Mouse (Mus musculus) lung, embryonic 16.5 days (tissue): ENCODE measurements around the gene Clasp1. TPM values are rescaled to one million over a fixed set of nuclear protein-coding genes. Genes with fewer than 3 reads are reported as not detected.

Experiments
- ATAC-seq: fragments of 200-750 bp; cut with Nextera tagmentation; 2 replicates; pipeline ENCODE4 v1.8.0; 2017; ENCODE audit warnings: low read depth, mild to moderate bottlenecking, moderate library complexity
- H3K27ac ChIP-seq: fragments of 300-500 bp; sonication (generic); 2 replicates; pipeline ENCODE4 v1.5.1; 2014; ENCODE audit warnings: mild to moderate bottlenecking, control low read depth, low read length
- H3K27me3 ChIP-seq: fragments of 300-500 bp; sonication (generic); 2 replicates; pipeline ENCODE4 v1.6.1; 2014; ENCODE audit warnings: low read depth, low read length, mixed read lengths; ENCODE audit not compliant: control insufficient read depth, insufficient read depth
- H3K36me3 ChIP-seq: fragments of 300-500 bp; sonication (generic); 2 replicates; pipeline ENCODE4 v1.6.1; 2014; ENCODE audit warnings: low read length; ENCODE audit not compliant: control insufficient read depth, insufficient read depth
- H3K4me1 ChIP-seq: fragments of 300-500 bp; sonication (generic); replicated peaks from 2 replicates; pipeline ENCODE4 v1.6.1; 2014; ENCODE audit warnings: low read length, mixed read lengths; ENCODE audit not compliant: control insufficient read depth, insufficient read depth
- H3K4me2 ChIP-seq: fragments of 300-500 bp; sonication (generic); 2 replicates; pipeline ENCODE4 v1.6.1; 2014; ENCODE audit warnings: low read depth, low read length, control low read depth
- H3K4me3 ChIP-seq: fragments of 300-500 bp; sonication (generic); 2 replicates; pipeline ENCODE4 v1.5.1; 2014; ENCODE audit warnings: mild to moderate bottlenecking, low read length, control low read depth
- H3K9ac ChIP-seq: fragments of 300-500 bp; sonication (generic); 2 replicates; pipeline ENCODE4 v1.6.1; 2014; ENCODE audit warnings: low read length, control low read depth
- H3K9me3 ChIP-seq: fragments of 300-500 bp; sonication (generic); 2 replicates; pipeline ENCODE4 v1.6.1; 2016; ENCODE audit warnings: low read length; ENCODE audit not compliant: control insufficient read depth
- WGBS: fragments of 180-500 bp; shearing (Covaris S2); extraction: QIAGEN DNeasy Blood & Tissue Kit; methylation state at CpG from one replicate; pipeline ENCODE4 v1.1.7; 2014; 5-methylcytosine and 5-hydroxymethylcytosine counted together
- polyA plus RNA-seq: library from polyadenylated mRNA; unstranded; fragments of >200 nt; fragmentation: Nextera tagmentation; extraction: Ambion mirVana; gene quantifications from 2 replicates; pipeline ENCODE4 v1.2.1, GENCODE M21; 2015

Gene Clasp1
- polyA plus RNA-seq: 37.6 and 39.0 TPM in 2 replicates

GRCm38 (mm10) chr1:118388757-118389453 is at the start of gene Clasp1:
Gene Clasp1 (plus strand): TSS chr1:118389058.
- under 1% methylated on average over 44 of the region's 44 CpGs for WGBS
- Histone ChIP-seq H3K9me3 (no peaks in the 10 kb centered on the region), H3K9ac (peak within 1 kb of the TSS; percentile 88), H3K36me3 (no peaks in the 10 kb centered on the region), H3K4me1 (peaks cover 11% of the 10 kb centered on the region), H3K27me3 (no peaks in the 10 kb centered on the region), H3K4me3 (peak within 1 kb of the TSS; percentile 81), H3K27ac (peak within 1 kb of the TSS; percentile 78), H3K4me2 (peak within 1 kb of the TSS; percentile 65)
- ATAC-seq: peak; percentile 98

GRCm38 (mm10) chr1:118343649-118344435 is 45.0 kb upstream of the Clasp1 start:
- Histone ChIP-seq H3K27me3 (no peaks in the 10 kb centered on the region), H3K36me3 (no peaks in the 10 kb centered on the region), H3K9ac (no peak overlapping the region), H3K27ac (no peak overlapping the region), H3K4me2 (no peak overlapping the region), H3K9me3 (no peaks in the 10 kb centered on the region), H3K4me3 (no peak overlapping the region), H3K4me1 (no peaks in the 10 kb centered on the region)
- WGBS: 28% methylated on average over 6 of the region's 6 CpGs
- ATAC-seq: no peak

GRCm38 (mm10) chr1:118349922-118350321 is 38.9 kb upstream of the Clasp1 start:
- no peak overlapping the region for H3K4me3 ChIP-seq
- ATAC-seq: no peak
- no peak overlapping the region for H3K4me2 ChIP-seq
- no peaks in the 10 kb centered on the region for H3K9me3 ChIP-seq
- no peaks in the 10 kb centered on the region for H3K27me3 ChIP-seq
- no peaks in the 10 kb centered on the region for H3K36me3 ChIP-seq
- H3K4me1 ChIP-seq: no peaks in the 10 kb centered on the region
- H3K9ac ChIP-seq: no peak overlapping the region
- WGBS: 70% methylated on average over 3 of the region's 3 CpGs
- H3K27ac ChIP-seq: no peak overlapping the region

GRCm38 (mm10) chr1:118359071-118359761 is 29.6 kb upstream of the Clasp1 start:
- 52% methylated on average over 6 of the region's 6 CpGs for WGBS
- Histone ChIP-seq H3K36me3 (no peaks in the 10 kb centered on the region), H3K27me3 (no peaks in the 10 kb centered on the region), H3K9ac (no peak overlapping the region), H3K9me3 (no peaks in the 10 kb centered on the region), H3K4me1 (no peaks in the 10 kb centered on the region), H3K4me3 (no peak overlapping the region), H3K27ac (no peak overlapping the region), H3K4me2 (no peak overlapping the region)
- ATAC-seq: no peak

GRCm38 (mm10) chr1:118367970-118368369 is 20.9 kb upstream of the Clasp1 start:
- Histone ChIP-seq H3K9ac (no peak overlapping the region), H3K9me3 (no peaks in the 10 kb centered on the region), H3K4me1 (no peaks in the 10 kb centered on the region), H3K4me3 (no peak overlapping the region), H3K27me3 (no peaks in the 10 kb centered on the region), H3K27ac (no peak overlapping the region), H3K36me3 (no peaks in the 10 kb centered on the region), H3K4me2 (no peak overlapping the region)
- 90% methylated on average over 1 of the region's 1 CpGs for WGBS
- ATAC-seq: no peak

- ATAC-seq: no peak
- 59% methylated on average over 3 of the region's 3 CpGs for WGBS
- Histone ChIP-seq H3K27ac (no peak overlapping the region), H3K4me3 (no peak overlapping the region), H3K36me3 (no peaks in the 10 kb centered on the region), H3K4me1 (no peaks in the 10 kb centered on the region), H3K9me3 (no peaks in the 10 kb centered on the region), H3K9ac (no peak overlapping the region), H3K4me2 (no peak overlapping the region), H3K27me3 (no peaks in the 10 kb centered on the region)
Measured at GRCm38 (mm10) chr1:118368721-118369461, 20.0 kb upstream of the Clasp1 start.

- no peak overlapping the region for H3K4me3 ChIP-seq
- H3K9ac ChIP-seq: no peak overlapping the region
- H3K36me3 ChIP-seq: no peaks in the 10 kb centered on the region
- no peak overlapping the region for H3K27ac ChIP-seq
- no peak overlapping the region for H3K4me2 ChIP-seq
- no peaks in the 10 kb centered on the region for H3K9me3 ChIP-seq
- no peak for ATAC-seq
- no peaks in the 10 kb centered on the region for H3K27me3 ChIP-seq
- no peaks in the 10 kb centered on the region for H3K4me1 ChIP-seq
- WGBS: 72% methylated on average over 5 of the region's 5 CpGs
Measured at GRCm38 (mm10) chr1:118377784-118378183, 11.1 kb upstream of the Clasp1 start.

GRCm38 (mm10) chr1:118380105-118380786 is 8.6 kb upstream of the Clasp1 start:
- no peak for ATAC-seq
- H3K27ac ChIP-seq: no peak overlapping the region

More at GRCm38 (mm10) chr1:118380105-118380786, 8.6 kb upstream of the Clasp1 start:
- H3K4me1 ChIP-seq: no peaks in the 10 kb centered on the region
- H3K36me3 ChIP-seq: no peaks in the 10 kb centered on the region
- H3K27me3 ChIP-seq: no peaks in the 10 kb centered on the region
- WGBS: 71% methylated on average over 8 of the region's 8 CpGs
- H3K4me2 ChIP-seq: no peak overlapping the region
- H3K4me3 ChIP-seq: no peak overlapping the region
- H3K9ac ChIP-seq: no peak overlapping the region
- H3K9me3 ChIP-seq: no peaks in the 10 kb centered on the region
